ENCODE assay signal across 25 mouse cellular contexts in genomic region chr5:64114210-64114609, GRCm38 (mm10).
"Had no signal": no experiment of that assay in that cellular context is flagged by ENCODE, and none has a peak within 500 bp of the region (broad histone marks: within the 10 kb centered on the region; RNA-seq: fewer than 3 reads in every experiment).

No protein-coding gene starts in this region.

- H3K9me3 ChIP-seq: kidney, embryonic 15.5 days; limb, embryonic 15.5 days had no signal

- DNase-seq: gastrocnemius, adult 2 months; gastrocnemius, postnatal 10 days; gastrocnemius, postnatal 25 days; heart, adult 11 months; heart, adult 2 months; heart, postnatal 14 days; heart, postnatal 36 days; kidney, adult 11 months; kidney, adult 9 months; kidney, postnatal 14 days; kidney, postnatal 36 days; layer of hippocampus, adult 9-11 months; layer of hippocampus, postnatal 36 days; left cerebral cortex, postnatal 4 days had no signal

- H3K4me2 ChIP-seq: heart, embryonic 11.5 days; heart, embryonic 13.5 days; heart, embryonic 15.5 days; hindbrain, embryonic 13.5 days; hindbrain, embryonic 15.5 days; kidney, embryonic 15.5 days; limb, embryonic 13.5 days; limb, embryonic 15.5 days had no signal

- H3K27ac ChIP-seq: gastrocnemius, adult 2 months; heart, adult 2 months; heart, embryonic 13.5 days; heart, embryonic 15.5 days; hindbrain, embryonic 13.5 days; hindbrain, embryonic 15.5 days; hindbrain, postnatal 0 days; kidney, embryonic 15.5 days; kidney, postnatal 0 days; limb, embryonic 13.5 days; limb, embryonic 15.5 days had no signal

- H3K9ac ChIP-seq: heart, embryonic 13.5 days; heart, embryonic 15.5 days; hindbrain, embryonic 13.5 days; hindbrain, embryonic 15.5 days; kidney, embryonic 15.5 days; limb, embryonic 13.5 days; limb, embryonic 15.5 days had no signal

- ATAC-seq: forebrain, embryonic 16.5 days; hindbrain, postnatal 0 days had no signal

- H3K4me3 ChIP-seq: gastrocnemius, adult 2 months; heart, adult 2 months; heart, embryonic 13.5 days; heart, embryonic 15.5 days; hindbrain, embryonic 13.5 days; hindbrain, embryonic 15.5 days; kidney, embryonic 15.5 days; limb, embryonic 13.5 days; limb, embryonic 15.5 days had no signal

- H3K27me3 ChIP-seq: heart, embryonic 13.5 days; heart, embryonic 15.5 days; hindbrain, embryonic 13.5 days; hindbrain, embryonic 15.5 days; kidney, embryonic 15.5 days; limb, embryonic 13.5 days; limb, embryonic 15.5 days had no signal

- H3K4me1 ChIP-seq: heart, embryonic 13.5 days; hindbrain, embryonic 13.5 days; hindbrain, embryonic 15.5 days; kidney, embryonic 15.5 days; limb, embryonic 13.5 days; limb, embryonic 15.5 days had no signal
